Mouse (Mus musculus) forebrain, postnatal 0 days (tissue): ENCODE results near the gene Babam2. TPM values are rescaled to one million over a fixed set of nuclear protein-coding genes. Genes with fewer than 3 reads are reported as not detected.
A peak's percentile ranks its signal among the peaks of the same experiment; 100 is the strongest.

Experiments used
- ATAC-seq: fragments of 200-750 bp; cut with Nextera tagmentation; 2 replicates; pipeline ENCODE4 v1.8.0; 2017; ENCODE audit warnings: mild to moderate bottlenecking, moderate library complexity
- DNase-seq: peaks from one replicate; pipeline ENCODE4 v3.0.0-alpha.2; 2015
- H3K27ac ChIP-seq: fragments of 300-500 bp; sonication (generic); 2 replicates; pipeline ENCODE4 v1.5.1; 2014; ENCODE audit warnings: low read depth, mild to moderate bottlenecking, antibody characterized with exemption, low read length, moderate library complexity, mixed read lengths
- H3K27me3 ChIP-seq: fragments of 300-500 bp; sonication (generic); 2 replicates; pipeline ENCODE4 v1.6.1; 2014; ENCODE audit warnings: mild to moderate bottlenecking, low read length, mixed read lengths; ENCODE audit not compliant: insufficient read depth
- H3K36me3 ChIP-seq: fragments of 300-500 bp; sonication (generic); 2 replicates; pipeline ENCODE4 v1.6.1; 2014; ENCODE audit warnings: mild to moderate bottlenecking, moderate library complexity; ENCODE audit not compliant: insufficient read depth
- H3K4me1 ChIP-seq: fragments of 300-500 bp; sonication (generic); 2 replicates; pipeline ENCODE4 v1.6.1; 2014; ENCODE audit warnings: antibody characterized with exemption; ENCODE audit not compliant: insufficient read depth
- H3K4me2 ChIP-seq: fragments of 300-500 bp; sonication (generic); 2 replicates; pipeline ENCODE4 v1.6.1; 2014; ENCODE audit warnings: low read depth, mild to moderate bottlenecking, moderate library complexity
- H3K4me3 ChIP-seq: fragments of 300-500 bp; sonication (generic); 2 replicates; pipeline ENCODE4 v1.5.1; 2014; ENCODE audit warnings: low read depth, low read length, mixed read lengths
- H3K9ac ChIP-seq: fragments of 300-500 bp; sonication (generic); 2 replicates; pipeline ENCODE4 v1.6.1; 2014; ENCODE audit warnings: mild to moderate bottlenecking
- H3K9me3 ChIP-seq: fragments of 300-500 bp; sonication (generic); 2 replicates; pipeline ENCODE4 v1.6.1; 2016; ENCODE audit warnings: low read length
- CTCF ChIP-seq: sonication (generic); IDR thresholded peaks from 2 replicates; pipeline ENCODE4 v1.5.1; 2016; ENCODE audit warnings: antibody characterized with exemption, control low read depth, low read depth
- WGBS: fragments of 180-500 bp; shearing (Covaris S2); extraction: QIAGEN DNeasy Blood & Tissue Kit; methylation state at CpG from one replicate; pipeline ENCODE4 v1.1.7; 2014; 5-methylcytosine and 5-hydroxymethylcytosine counted together
- polyA plus RNA-seq: library from polyadenylated mRNA; unstranded; fragments of >200 nt; fragmentation: Nextera tagmentation; extraction: Ambion mirVana; gene quantifications from 2 replicates; pipeline ENCODE4 v1.2.1, GENCODE M21; 2015
- total RNA-seq: library from RNA; depleted of rRNA; stranded (reverse); fragments of >200 nt; gene quantifications from 2 replicates; pipeline ENCODE4 v1.2.3, GENCODE M21; 2014

Babam2 gene
- total and polyA plus RNA-seq, 2 experiments from 2014 or later: 42.7 to 61.5 TPM

DNA sequence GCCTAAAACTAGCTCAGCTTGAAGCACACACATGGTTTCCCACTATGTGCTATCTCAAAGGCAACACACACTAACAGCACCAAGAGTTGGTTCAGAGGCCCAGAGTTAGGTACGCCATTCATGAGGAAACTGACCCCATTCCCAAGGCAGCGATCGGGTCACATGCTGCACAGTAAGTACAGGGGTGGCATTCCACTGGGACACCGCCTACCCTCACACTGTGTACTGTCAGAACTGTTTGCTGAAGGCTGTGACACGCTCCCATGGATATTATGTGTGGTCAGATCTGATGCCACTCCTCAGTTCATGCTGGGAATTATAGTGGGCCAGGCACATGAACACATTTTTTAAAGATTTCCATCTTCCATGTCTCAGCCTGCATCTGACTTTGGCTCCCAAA is 374.3 kb downstream of the Babam2 start:
- Histone ChIP-seq H3K9me3 (no peaks in the 10 kb centered on the region), H3K27ac (no peak overlapping the region), H3K36me3 (no peaks in the 10 kb centered on the region), H3K4me1 (no peaks in the 10 kb centered on the region), H3K4me2 (no peak overlapping the region), H3K4me3 (no peak overlapping the region), H3K9ac (no peak overlapping the region), H3K27me3 (no peaks in the 10 kb centered on the region)
- ATAC-seq (no peak), DNase-seq (no peak)
- no peak for TF ChIP-seq CTCF
- WGBS: 97% methylated on average over 5 of the region's 5 CpGs

DNA sequence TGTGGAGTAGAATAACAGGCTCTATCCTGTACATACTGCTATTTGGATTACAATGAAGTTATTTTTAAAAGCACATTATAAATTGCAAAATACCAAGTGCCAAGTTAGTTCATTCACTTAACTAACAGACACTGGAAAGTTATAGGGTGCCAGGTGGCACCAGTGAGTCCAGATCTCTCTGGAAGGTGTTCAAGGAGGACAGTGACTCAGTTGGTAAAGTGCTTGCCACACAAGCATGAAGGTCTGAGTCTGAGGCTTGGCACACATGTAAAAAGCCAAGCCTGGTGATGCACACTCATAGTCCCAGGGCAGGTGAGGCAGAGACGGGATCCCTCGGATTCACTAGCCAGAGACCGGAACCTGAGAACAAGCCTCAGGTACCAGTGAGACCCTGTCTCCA is 375.4 kb downstream of the Babam2 start:
- 96% methylated on average over 3 of the region's 3 CpGs for WGBS
- H3K36me3 ChIP-seq: no peaks in the 10 kb centered on the region
- no peak for TF ChIP-seq CTCF

DNA sequence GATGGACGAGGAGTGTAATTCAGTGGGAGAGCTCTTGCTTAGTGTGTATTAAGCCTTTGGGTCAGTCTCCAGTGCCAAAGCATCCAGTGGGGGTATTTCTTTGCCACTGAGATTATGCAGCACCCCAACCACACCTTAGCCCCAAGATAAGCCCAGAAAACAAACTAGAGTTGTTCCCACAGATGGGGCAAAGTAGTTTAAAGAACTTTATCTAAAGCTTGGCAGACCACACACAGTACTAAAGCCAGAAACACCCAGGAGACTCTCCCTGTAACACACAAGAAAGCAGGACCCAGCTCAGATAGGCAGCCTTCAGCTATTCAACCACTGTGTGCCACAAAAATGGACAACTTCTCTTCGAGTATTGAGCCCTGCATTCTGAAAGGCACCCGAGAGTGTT is 376.6 kb downstream of the Babam2 start:
- no peaks in the 10 kb centered on the region for H3K27me3 ChIP-seq
- H3K9me3 ChIP-seq: no peaks in the 10 kb centered on the region
- no peak overlapping the region for H3K4me3 ChIP-seq
- no peak for TF ChIP-seq CTCF
- H3K27ac ChIP-seq: no peak overlapping the region
- DNase-seq (no peak), ATAC-seq (no peak)
- H3K4me2 ChIP-seq: no peak overlapping the region
- no peak overlapping the region for H3K9ac ChIP-seq
- no peaks in the 10 kb centered on the region for H3K36me3 ChIP-seq
- H3K4me1 ChIP-seq: no peaks in the 10 kb centered on the region
- 90% methylated on average over 3 of the region's 3 CpGs for WGBS

More for the DNA sequence above, 375.4 kb downstream of the Babam2 start:
- Histone ChIP-seq H3K9me3 (no peaks in the 10 kb centered on the region), H3K4me2 (no peak overlapping the region), H3K9ac (no peak overlapping the region), H3K27ac (no peak overlapping the region), H3K27me3 (no peaks in the 10 kb centered on the region), H3K4me3 (no peak overlapping the region), H3K4me1 (no peaks in the 10 kb centered on the region)
- no peak for ATAC-seq
- DNase-seq: no peak

DNA sequence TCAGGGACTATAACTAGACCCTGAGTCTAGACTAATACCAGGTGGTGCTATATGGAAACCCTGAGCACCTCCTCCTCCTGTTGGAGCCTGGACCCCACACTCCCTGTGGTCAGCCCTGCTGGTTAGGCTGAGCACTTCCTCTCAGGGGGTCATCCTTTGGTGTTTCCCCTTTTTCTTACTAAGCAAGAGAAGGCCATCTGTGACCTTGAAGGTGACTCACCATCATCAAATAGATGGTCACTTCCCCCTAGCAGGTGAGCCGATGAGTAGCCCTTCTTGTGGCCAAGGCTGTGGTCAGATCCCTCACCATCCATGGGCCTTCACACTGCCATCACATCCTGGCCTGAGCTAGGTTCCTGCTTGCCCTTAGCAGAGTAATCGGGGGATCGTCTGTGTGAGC is 379.7 kb downstream of the Babam2 start:
- no peak overlapping the region for H3K27ac ChIP-seq
- no peaks in the 10 kb centered on the region for H3K36me3 ChIP-seq
- no peak overlapping the region for H3K9ac ChIP-seq
- no peak overlapping the region for H3K4me2 ChIP-seq
- no peak for DNase-seq
- H3K4me3 ChIP-seq: no peak overlapping the region
- TF ChIP-seq CTCF: no peak
- ATAC-seq: no peak
- H3K4me1 ChIP-seq: no peaks in the 10 kb centered on the region
- 88% methylated on average over 3 of the region's 3 CpGs for WGBS
- no peaks in the 10 kb centered on the region for H3K9me3 ChIP-seq
- no peaks in the 10 kb centered on the region for H3K27me3 ChIP-seq

DNA sequence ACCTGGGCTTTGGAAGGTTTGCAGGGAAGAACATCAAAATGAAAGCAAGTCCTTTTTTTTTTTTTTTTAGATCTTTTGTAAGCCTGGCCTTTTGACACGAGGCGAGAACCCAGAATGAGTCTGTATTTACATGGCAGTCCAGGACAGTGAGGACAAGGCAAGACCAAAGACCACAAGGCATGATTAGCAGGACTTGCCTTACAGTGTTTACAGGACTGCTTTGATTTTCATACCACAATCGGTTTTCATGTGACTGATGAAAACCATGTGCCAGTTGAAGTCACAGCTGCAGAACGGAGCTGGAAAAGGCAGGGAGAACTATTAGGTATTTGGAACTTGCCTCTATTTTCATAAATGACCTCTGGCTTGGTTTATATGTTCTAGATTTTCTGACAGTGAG is 381.5 kb downstream of the Babam2 start:
- DNase-seq (no peak), ATAC-seq (no peak)
- Histone ChIP-seq H3K27me3 (no peaks in the 10 kb centered on the region), H3K9me3 (no peaks in the 10 kb centered on the region), H3K36me3 (no peaks in the 10 kb centered on the region), H3K4me2 (no peak overlapping the region), H3K9ac (no peak overlapping the region), H3K27ac (no peak overlapping the region), H3K4me3 (no peak overlapping the region), H3K4me1 (no peaks in the 10 kb centered on the region)
- 81% methylated on average over 4 of the region's 4 CpGs for WGBS
- TF ChIP-seq CTCF: no peak

DNA sequence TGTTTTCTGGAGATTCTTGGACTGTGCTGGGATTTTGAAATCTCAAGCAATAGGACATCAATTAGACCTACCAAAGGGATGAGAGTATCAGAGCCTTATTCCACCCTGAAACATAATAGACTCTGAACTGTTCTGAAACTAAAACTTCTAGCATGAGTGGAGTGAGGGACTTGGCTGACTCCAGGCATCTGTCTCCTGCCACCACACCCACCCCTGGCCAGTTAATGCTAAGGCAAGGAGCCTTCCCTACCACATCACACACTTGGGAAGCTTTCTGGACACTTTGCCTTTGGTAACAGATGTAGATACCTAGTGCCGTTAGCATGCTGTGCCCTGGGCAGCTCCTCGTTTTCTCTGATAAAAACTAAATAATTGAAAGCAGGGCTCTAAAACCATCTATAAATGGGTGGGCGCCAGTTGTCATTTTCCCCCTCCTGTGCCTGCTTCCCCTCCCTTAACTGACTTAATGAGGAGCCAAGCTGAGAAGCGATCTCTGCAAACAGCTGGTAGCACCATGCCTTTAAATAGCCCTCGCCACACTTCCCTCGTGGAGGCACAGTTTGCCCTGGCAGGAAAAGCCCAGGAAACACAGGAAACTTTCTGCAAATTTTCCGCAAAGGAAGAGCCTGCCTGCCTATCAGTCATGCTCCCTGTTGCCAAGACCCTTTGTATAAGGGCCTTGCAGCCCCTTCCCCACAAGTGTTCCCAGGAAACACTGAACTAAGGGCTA is 383.2 kb downstream of the Babam2 start:
- peak; percentile 53; the same call in 1 of the 2 replicates for ATAC-seq
- Histone ChIP-seq H3K27ac (no peak overlapping the region), H3K9ac (no peak overlapping the region), H3K9me3 (no peaks in the 10 kb centered on the region), H3K4me2 (no peak overlapping the region), H3K4me1 (no peaks in the 10 kb centered on the region), H3K4me3 (no peak overlapping the region), H3K36me3 (no peaks in the 10 kb centered on the region), H3K27me3 (no peaks in the 10 kb centered on the region)
- TF ChIP-seq CTCF: no peak
- DNase-seq: no peak
- 24% methylated on average over 7 of the region's 7 CpGs for WGBS

DNA sequence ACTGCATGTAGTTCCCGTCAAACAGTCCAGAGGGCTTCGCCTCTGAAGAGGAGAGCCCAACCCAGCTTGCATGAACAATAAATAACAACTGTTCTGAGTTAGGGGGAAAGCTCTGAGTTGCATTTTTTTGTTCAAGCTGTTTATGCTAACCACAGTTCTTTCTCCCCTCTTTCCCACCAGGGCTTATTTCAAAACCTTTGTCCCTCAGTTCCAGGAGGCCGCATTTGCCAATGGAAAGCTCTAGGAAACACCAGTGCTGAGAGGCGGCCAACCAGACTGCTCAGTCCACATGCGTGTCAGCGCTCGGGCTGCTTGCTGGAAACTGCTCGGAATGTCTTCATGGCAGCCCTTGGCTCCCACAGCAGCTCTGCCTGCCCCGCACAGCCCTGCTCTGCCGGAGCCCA is 386.9 kb downstream of the Babam2 start:
- 74% methylated on average over 10 of the region's 10 CpGs for WGBS
- Histone ChIP-seq H3K4me3 (no peak overlapping the region), H3K4me1 (no peaks in the 10 kb centered on the region), H3K27ac (no peak overlapping the region), H3K9ac (no peak overlapping the region), H3K36me3 (no peaks in the 10 kb centered on the region), H3K27me3 (no peaks in the 10 kb centered on the region), H3K9me3 (no peaks in the 10 kb centered on the region), H3K4me2 (no peak overlapping the region)
- TF ChIP-seq CTCF: no peak
- peak; percentile 54 for ATAC-seq
- DNase-seq: no peak
